Mouse (Mus musculus) spleen, adult 2 months (tissue): ENCODE data around the gene H2afj.

Experiments
- CTCF ChIP-seq: fragments of 200-500 bp; IDR thresholded peaks from 2 replicates; pipeline ENCODE4 v1.5.1; 2011; ENCODE audit warnings: mild to moderate bottlenecking, inconsistent platforms; ENCODE audit not compliant: insufficient read depth, insufficient read length, insufficient replicate concordance; ENCODE audit errors: extremely low read depth
- POLR2A ChIP-seq: fragments of 200-500 bp; IDR thresholded peaks from 2 replicates; pipeline ENCODE4 v1.6.1; 2011; ENCODE audit warnings: low read depth, low read length, inconsistent platforms

- TF ChIP-seq POLR2A = no peak
- TF ChIP-seq CTCF = no peak
Observed at GRCm38 (mm10) chr6:136858420-136858819, 50.4 kb downstream of the H2afj start.
